Mouse (Mus musculus) MEL (cell line): ENCODE results near the gene Rexo5. TPM values are rescaled to one million over a fixed set of nuclear protein-coding genes. Genes with fewer than 3 reads are reported as not detected.

Experiments used
- DNase-seq: peaks from one replicate; pipeline ENCODE4 v3.0.0; 2011; ENCODE audit warnings: low read depth, low spot score
- H3K27ac ChIP-seq: 2 replicates; pipeline ENCODE4 v1.5.1; 2012; ENCODE audit warnings: low read depth, mild to moderate bottlenecking, control low read depth, low read length, moderate library complexity; ENCODE audit not compliant: control insufficient read depth
- H3K27me3 ChIP-seq, 2 experiments: fragments of 150-350 bp in 1 of 2; sonication (generic) in 1 of 2; 2 replicates each; pipeline ENCODE4 v1.6.1; 2012; ENCODE audit warnings: low read length in 2 of 2, mild to moderate bottlenecking in 2 of 2, improper control_type of control experiment in 1 of 2, moderate library complexity in 1 of 2; ENCODE audit not compliant: insufficient read depth in 2 of 2, control insufficient read depth in 1 of 2
- H3K36me3 ChIP-seq, 2 experiments: 2 replicates each; pipeline ENCODE4 v1.6.1; 2012 to 2014; ENCODE audit warnings: low read length in 2 of 2, improper control_type of control experiment in 1 of 2, inconsistent platforms in 1 of 2, mild to moderate bottlenecking in 1 of 2; ENCODE audit not compliant: insufficient read depth in 2 of 2, control insufficient read depth in 1 of 2
- H3K4me1 ChIP-seq, 2 experiments: fragments of 150-350 bp in 1 of 2; sonication (generic) in 1 of 2; 2 replicates each; pipeline ENCODE4 v1.6.1; 2012; ENCODE audit warnings: low read length in 2 of 2, improper control_type of control experiment in 1 of 2, mild to moderate bottlenecking in 1 of 2; ENCODE audit not compliant: insufficient read depth in 2 of 2, control insufficient read depth in 1 of 2
- H3K4me3 ChIP-seq, 2 experiments: fragments of 150-350 bp in 1 of 2; sonication (generic) in 1 of 2; 2 replicates each; pipeline ENCODE4 v1.5.1; 2012; ENCODE audit warnings: low read depth in 2 of 2, low read length in 2 of 2, mild to moderate bottlenecking in 2 of 2, moderate library complexity in 2 of 2, control low read depth in 1 of 2, improper control_type of control experiment in 1 of 2; ENCODE audit not compliant: control insufficient read depth in 1 of 2, insufficient read depth in 1 of 2
- H3K79me2 ChIP-seq: 2 replicates; pipeline ENCODE4 v1.6.1; 2012; ENCODE audit warnings: mild to moderate bottlenecking, low read length, moderate library complexity; ENCODE audit not compliant: control insufficient read depth, poor library complexity, insufficient read depth
- H3K9ac ChIP-seq: 2 replicates; pipeline ENCODE4 v1.6.1; 2012; ENCODE audit warnings: low read depth, mild to moderate bottlenecking, control low read depth, low read length, moderate library complexity; ENCODE audit not compliant: control insufficient read depth, poor library complexity, severe bottlenecking
- H3K9me3 ChIP-seq: fragments of 150-350 bp; sonication (generic); replicated peaks from 2 replicates; pipeline ENCODE4 v1.6.1; 2012; ENCODE audit warnings: mild to moderate bottlenecking, low read length, improper control_type of control experiment, moderate library complexity; ENCODE audit not compliant: insufficient read depth
- CTCF ChIP-seq, 3 experiments: IDR thresholded peaks in 2 of 3; conservative IDR thresholded peaks in 1 of 3; 2 replicates each; pipeline ENCODE4 v1.5.1; 2011 to 2012; ENCODE audit warnings: low read length in 3 of 3, low read depth in 2 of 3, mild to moderate bottlenecking in 2 of 3, improper control_type of control experiment in 1 of 3, inconsistent platforms in 1 of 3, mixed read lengths in 1 of 3, moderate library complexity in 1 of 3; ENCODE audit not compliant: control insufficient read depth in 1 of 3, insufficient read depth in 1 of 3, poor library complexity in 1 of 3, severe bottlenecking in 1 of 3
- E2F4 ChIP-seq: IDR thresholded peaks from 2 replicates; pipeline ENCODE4 v1.6.1; 2011; ENCODE audit warnings: low read depth, low read length, improper control_type of control experiment, borderline replicate concordance
- EP300 ChIP-seq, 2 experiments: IDR thresholded peaks; 2 replicates each; pipeline ENCODE4 v1.6.1; 2011; ENCODE audit warnings: improper control_type of control experiment in 2 of 2, low read length in 2 of 2, low read depth in 1 of 2, mild to moderate bottlenecking in 1 of 2
- ETS1 ChIP-seq: IDR thresholded peaks from 2 replicates; pipeline ENCODE4 v1.6.1; 2012; ENCODE audit warnings: low read depth, mild to moderate bottlenecking, inconsistent platforms, low read length, improper control_type of control experiment, moderate library complexity
- GATA1 ChIP-seq: IDR thresholded peaks from 2 replicates; pipeline ENCODE4 v1.6.1; 2011; ENCODE audit warnings: low read depth, low read length, improper control_type of control experiment
- JUND ChIP-seq: IDR thresholded peaks from 2 replicates; pipeline ENCODE4 v1.6.1; 2011; ENCODE audit warnings: low read depth, mild to moderate bottlenecking, improper control_type of control experiment, low read length
- KAT2A ChIP-seq: conservative IDR thresholded peaks from 2 replicates; pipeline ENCODE4 v1.6.1; 2012; ENCODE audit warnings: low read depth, low read length, improper control_type of control experiment, inconsistent platforms
- MAX ChIP-seq: IDR thresholded peaks from 2 replicates; pipeline ENCODE4 v1.6.1; 2011; ENCODE audit warnings: low read length, improper control_type of control experiment
- MAZ ChIP-seq: IDR thresholded peaks from 2 replicates; pipeline ENCODE4 v1.6.1; 2012; ENCODE audit warnings: low read depth, mild to moderate bottlenecking, inconsistent platforms, low read length, improper control_type of control experiment
- MYC ChIP-seq: IDR thresholded peaks from 2 replicates; pipeline ENCODE4 v1.6.1; 2011; ENCODE audit warnings: low read depth, mild to moderate bottlenecking, low read length, improper control_type of control experiment, moderate library complexity
- POLR2A ChIP-seq, 2 experiments: IDR thresholded peaks; 2 replicates each; pipeline ENCODE4 v1.6.1; 2011 to 2012; ENCODE audit warnings: low read length in 2 of 2, mild to moderate bottlenecking in 2 of 2, control low read depth in 1 of 2, improper control_type of control experiment in 1 of 2, low read depth in 1 of 2, moderate library complexity in 1 of 2; ENCODE audit not compliant: control insufficient read depth in 1 of 2, insufficient read depth in 1 of 2, poor library complexity in 1 of 2
- POLR2AphosphoS2 ChIP-seq: IDR thresholded peaks from 2 replicates; pipeline ENCODE4 v1.6.1; 2011; ENCODE audit warnings: low read length, improper control_type of control experiment
- RAD21 ChIP-seq: IDR thresholded peaks from 2 replicates; pipeline ENCODE4 v1.6.1; 2011; ENCODE audit warnings: mild to moderate bottlenecking, low read depth, low read length, improper control_type of control experiment
- RCOR1 ChIP-seq: IDR thresholded peaks from 2 replicates; pipeline ENCODE4 v1.6.1; 2012; ENCODE audit warnings: low read depth, mild to moderate bottlenecking, inconsistent platforms, low read length, improper control_type of control experiment
- SIN3A ChIP-seq: IDR thresholded peaks from 2 replicates; pipeline ENCODE4 v1.6.1; 2012; ENCODE audit warnings: low read length, improper control_type of control experiment, inconsistent platforms
- SMC3 ChIP-seq: IDR thresholded peaks from 2 replicates; pipeline ENCODE4 v1.6.1; 2011; ENCODE audit warnings: low read depth, low read length, improper control_type of control experiment
- TAL1 ChIP-seq: IDR thresholded peaks from 2 replicates; pipeline ENCODE4 v1.6.1; 2012; ENCODE audit warnings: mild to moderate bottlenecking, inconsistent platforms, low read length, moderate library complexity, mixed read lengths
- TBP ChIP-seq: IDR thresholded peaks from 2 replicates; pipeline ENCODE4 v1.8.0; 2011; ENCODE audit warnings: low read depth, low read length, improper control_type of control experiment
- USF2 ChIP-seq, 2 experiments: IDR thresholded peaks; 2 replicates each; pipeline ENCODE4 v1.6.1; 2011 to 2012; ENCODE audit warnings: improper control_type of control experiment in 2 of 2, low read length in 2 of 2, borderline replicate concordance in 1 of 2, inconsistent platforms in 1 of 2, low read depth in 1 of 2, mild to moderate bottlenecking in 1 of 2; ENCODE audit not compliant: insufficient read depth in 1 of 2
- ZC3H11A ChIP-seq: IDR thresholded peaks from 2 replicates; pipeline ENCODE4 v1.6.1; 2012; ENCODE audit warnings: low read depth, mild to moderate bottlenecking, inconsistent platforms, low read length, improper control_type of control experiment
- ZKSCAN1 ChIP-seq: IDR thresholded peaks from 2 replicates; pipeline ENCODE4 v1.6.1; 2012; ENCODE audit warnings: low read depth, mild to moderate bottlenecking, inconsistent platforms, low read length, improper control_type of control experiment, moderate library complexity
- ZMIZ1 ChIP-seq: IDR thresholded peaks from 2 replicates; pipeline ENCODE4 v1.6.1; 2012; ENCODE audit warnings: low read depth, mild to moderate bottlenecking, inconsistent platforms, low read length, improper control_type of control experiment, moderate library complexity
- polyA plus RNA-seq, 2 experiments: library from polyadenylated mRNA; stranded (reverse) in 1 of 2; unstranded in 1 of 2; fragments of >175 nt in 1 of 2; fragments of >200 nt in 1 of 2; gene quantifications; 2 replicates each; pipeline versions ENCODE4 v1.2.1 to v1.2.4; 2012; ENCODE audit warnings: low replicate concordance in 2 of 2, low read depth in 1 of 2; ENCODE audit not compliant: insufficient read length in 2 of 2, insufficient read depth in 1 of 2, missing spikeins in 1 of 2
- total RNA-seq: library from RNA; depleted of rRNA; stranded (reverse); fragments of 300-350 nt; gene quantifications from 2 replicates; pipeline ENCODE4 v1.2.3, GENCODE M21; 2012

Gene Rexo5
- total and polyA plus RNA-seq, 3 experiments, result 11.7 to 18.3 TPM; not detected in 1

GRCm38 (mm10) chr7:119892742-119893141 is 98.9 kb downstream of the Rexo5 start:
- no peaks in the 10 kb centered on the region for H3K9me3 ChIP-seq
- TF ChIP-seq GATA1 (no peak), RCOR1 (no peak), E2F4 (no peak), MAZ (no peak), RAD21 (no peak), POLR2AphosphoS2 (no peak), CTCF (IDR thresholded peaks at IDR 0.05 in 2 of 3, conservative IDR thresholded peaks at IDR 0.05 in 1 of 3; ENCODE audit: control insufficient read depth in 1 of 3, insufficient read depth in 1 of 3, low read depth in 2 of 3, low read length in 3 of 3, poor library complexity in 1 of 3, severe bottlenecking in 1 of 3) (no peak), KAT2A (no peak), MYC (no peak), ETS1 (no peak), EP300 (IDR thresholded peaks at IDR 0.05; ENCODE audit: low read depth in 1 of 2, low read length in 2 of 2) (no peak), SIN3A (no peak), TBP (no peak), JUND (no peak)
- H3K4me1 ChIP-seq, result peaks cover 8 to 17% of the 10 kb centered on the region in 2 experiments
- peaks cover 2% of the 10 kb centered on the region for H3K79me2 ChIP-seq
- no peak overlapping the region for H3K27ac ChIP-seq
- no peak overlapping the region for H3K4me3 ChIP-seq
- H3K36me3 ChIP-seq, result peaks cover 0 to 21% of the 10 kb centered on the region in 2 experiments; a peak in 2 of 4 replicates
- no peak overlapping the region for H3K9ac ChIP-seq
- DNase-seq, result no peak
- no peaks in the 10 kb centered on the region for H3K27me3 ChIP-seq

- Histone ChIP-seq H3K4me1 (peaks cover 10 to 17% of the 10 kb centered on the region in 2 experiments), H3K79me2 (peaks cover 2% of the 10 kb centered on the region; the same call in 1 of the 2 replicates)
- DNase-seq, result peak; percentile 54
These were observed 101.2 kb downstream of the Rexo5 start for GRCm38 (mm10) chr7:119894818-119895544.

More at GRCm38 (mm10) chr7:119894818-119895544, 101.2 kb downstream of the Rexo5 start:
- peak overlapping the region; percentile 69 for H3K9ac ChIP-seq
- H3K4me3 ChIP-seq, result peak overlapping the region; percentile 84 to 88
- no peaks in the 10 kb centered on the region for H3K9me3 ChIP-seq
- no peaks in the 10 kb centered on the region for H3K27me3 ChIP-seq
- H3K36me3 ChIP-seq, result peaks cover 0 to 32% of the 10 kb centered on the region in 2 experiments; a peak in 2 of 4 replicates
- H3K27ac ChIP-seq, result peak overlapping the region; percentile 31; the same call in 1 of the 2 replicates
- no peak for TF ChIP-seq SMC3
- TF ChIP-seq ZC3H11A, result no peak
- TF ChIP-seq ZKSCAN1, result no peak
- no peak for TF ChIP-seq MAX
- TF ChIP-seq EP300 (IDR thresholded peaks at IDR 0.05; ENCODE audit: low read depth in 1 of 2, low read length in 2 of 2), result no peak; a peak in 2 of 4 replicates
- TF ChIP-seq USF2 (IDR thresholded peaks at IDR 0.05; ENCODE audit: borderline replicate concordance in 1 of 2, insufficient read depth in 1 of 2, low read depth in 1 of 2, low read length in 2 of 2), result no peak
- TF ChIP-seq GATA1, result peak; percentile 53
- no peak for TF ChIP-seq ZMIZ1
- TF ChIP-seq CTCF (IDR thresholded peaks at IDR 0.05 in 2 of 3, conservative IDR thresholded peaks at IDR 0.05 in 1 of 3; ENCODE audit: control insufficient read depth in 1 of 3, insufficient read depth in 1 of 3, low read depth in 2 of 3, low read length in 3 of 3, poor library complexity in 1 of 3, severe bottlenecking in 1 of 3), result no peak
- TF ChIP-seq KAT2A, result no peak
- peak; percentile 48 for TF ChIP-seq TAL1
- TF ChIP-seq POLR2A (IDR thresholded peaks at IDR 0.05; ENCODE audit: control insufficient read depth in 1 of 2, insufficient read depth in 1 of 2, low read depth in 1 of 2, low read length in 2 of 2, poor library complexity in 1 of 2), result no peak
- no peak for TF ChIP-seq ETS1
